Mouse (Mus musculus): ENCODE measurements around the gene Pias1. TPM values are rescaled to one million over a fixed set of nuclear protein-coding genes. Genes with fewer than 3 reads are reported as not detected.

Pias1 gene
- polyA plus RNA-seq, 1 experiment, result 36.5 TPM

DNA sequence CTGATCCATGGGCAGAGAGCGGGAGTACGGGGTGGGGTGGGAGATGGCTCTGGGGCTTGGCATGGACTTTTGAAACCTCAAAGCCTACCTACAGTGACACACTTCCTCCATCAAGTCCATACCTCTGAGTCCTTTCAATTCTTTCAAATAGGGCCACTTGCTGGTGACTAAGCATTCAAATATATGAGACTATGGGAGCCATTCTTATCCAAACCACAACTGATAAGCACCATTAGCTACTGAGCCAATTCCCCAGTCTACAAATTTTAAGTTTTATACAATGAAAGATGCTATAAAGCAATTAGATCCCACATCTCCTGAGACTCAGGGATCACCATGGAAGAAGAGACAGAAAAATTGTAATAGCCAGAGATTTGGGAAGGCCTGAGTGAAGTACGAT lies 2.4 kb upstream of the Pias1 start:
- Histone ChIP-seq H3K4me3 (replicated peaks; ENCODE audit: extremely low read depth, low read depth, low read length) (no peak overlapping the region), H3K4me1 (ENCODE audit: control insufficient read depth, insufficient read depth, low read length) (no peaks in the 10 kb centered on the region; the same call in 1 of the 2 replicates)
- TF ChIP-seq CTCF (IDR thresholded peaks at IDR 0.05; ENCODE audit: insufficient read depth, low read length), result no peak
- TF ChIP-seq POLR2A (IDR thresholded peaks at IDR 0.05; ENCODE audit: borderline replicate concordance, extremely low read depth, low read depth, low read length), result no peak
- DNase-seq, result no peak
- 100% methylated on average over 3 of the region's 3 CpGs for WGBS

DNA sequence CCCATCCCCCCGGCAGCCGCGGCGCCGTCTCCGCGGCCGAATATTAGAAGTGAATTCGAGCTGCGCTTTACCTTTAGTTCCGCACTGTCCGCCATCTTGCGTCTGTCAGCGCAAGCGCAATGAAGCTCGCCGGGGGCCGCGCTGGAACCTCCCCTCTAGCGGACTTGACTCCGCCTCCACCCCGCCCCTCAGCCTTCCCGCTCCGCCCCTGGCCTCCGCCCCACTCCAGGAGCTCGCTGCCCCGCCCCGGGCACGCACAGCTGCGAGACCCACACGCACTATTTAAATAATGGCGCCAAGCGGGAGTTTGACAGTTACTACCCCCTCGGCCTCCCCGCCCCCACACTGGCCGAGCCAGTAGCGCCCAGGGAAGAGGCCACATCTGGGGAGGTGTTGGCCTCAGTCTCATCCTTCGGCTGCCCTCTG lies 6.9 kb downstream of the Pias1 start:
- DNase-seq, result peak; percentile 95
- under 1% methylated on average over 38 of the region's 38 CpGs for WGBS
- Histone ChIP-seq H3K4me1 (ENCODE audit: control insufficient read depth, insufficient read depth, low read length) (peaks cover 5% of the 10 kb centered on the region), H3K4me3 (replicated peaks; ENCODE audit: extremely low read depth, low read depth, low read length) (peak overlapping the region; percentile 80)
- peak; percentile 98 for TF ChIP-seq POLR2A (IDR thresholded peaks at IDR 0.05; ENCODE audit: borderline replicate concordance, extremely low read depth, low read depth, low read length)
- TF ChIP-seq CTCF (IDR thresholded peaks at IDR 0.05; ENCODE audit: insufficient read depth, low read length), result no peak

DNA sequence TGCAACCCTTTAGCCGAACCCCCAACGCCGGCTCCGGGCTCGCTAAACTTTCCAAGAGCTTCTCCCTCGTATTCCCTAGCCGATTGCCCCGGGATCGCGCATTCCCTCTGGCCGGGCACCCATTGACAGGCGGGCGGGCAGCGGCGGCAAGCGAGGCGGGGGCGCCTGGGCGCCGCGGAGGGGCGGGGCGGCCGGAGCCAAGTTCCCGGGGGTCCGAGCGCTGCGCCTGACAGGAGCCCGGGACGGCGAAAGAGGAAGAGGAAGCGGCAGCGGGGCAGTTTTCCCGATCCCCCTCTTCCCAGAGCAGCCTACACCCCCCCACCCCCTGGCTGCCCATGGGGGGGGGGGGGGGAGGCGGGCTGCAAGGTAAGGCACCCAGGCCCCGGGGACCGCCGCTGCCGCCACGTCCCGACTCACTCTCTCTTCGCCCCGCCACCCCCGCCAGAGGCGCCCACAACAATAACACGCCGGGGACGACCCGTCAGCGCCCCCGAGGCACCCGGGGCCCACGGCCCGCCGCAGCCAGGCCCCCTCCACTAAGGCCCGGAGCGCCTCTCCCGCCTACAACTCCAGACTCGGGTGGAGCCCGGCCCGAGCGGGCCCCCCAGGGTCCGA lies 7.5 kb downstream of the Pias1 start:
- Histone ChIP-seq H3K4me1 (ENCODE audit: control insufficient read depth, insufficient read depth, low read length) (peaks cover 9% of the 10 kb centered on the region), H3K4me3 (replicated peaks; ENCODE audit: extremely low read depth, low read depth, low read length) (peak overlapping the region; percentile 80)
- peak; percentile 60 for DNase-seq
- WGBS, result under 1% methylated on average over 53 of the region's 63 CpGs
- TF ChIP-seq CTCF (IDR thresholded peaks at IDR 0.05; ENCODE audit: insufficient read depth, low read length), result no peak
- no peak for TF ChIP-seq POLR2A (IDR thresholded peaks at IDR 0.05; ENCODE audit: borderline replicate concordance, extremely low read depth, low read depth, low read length)

DNA sequence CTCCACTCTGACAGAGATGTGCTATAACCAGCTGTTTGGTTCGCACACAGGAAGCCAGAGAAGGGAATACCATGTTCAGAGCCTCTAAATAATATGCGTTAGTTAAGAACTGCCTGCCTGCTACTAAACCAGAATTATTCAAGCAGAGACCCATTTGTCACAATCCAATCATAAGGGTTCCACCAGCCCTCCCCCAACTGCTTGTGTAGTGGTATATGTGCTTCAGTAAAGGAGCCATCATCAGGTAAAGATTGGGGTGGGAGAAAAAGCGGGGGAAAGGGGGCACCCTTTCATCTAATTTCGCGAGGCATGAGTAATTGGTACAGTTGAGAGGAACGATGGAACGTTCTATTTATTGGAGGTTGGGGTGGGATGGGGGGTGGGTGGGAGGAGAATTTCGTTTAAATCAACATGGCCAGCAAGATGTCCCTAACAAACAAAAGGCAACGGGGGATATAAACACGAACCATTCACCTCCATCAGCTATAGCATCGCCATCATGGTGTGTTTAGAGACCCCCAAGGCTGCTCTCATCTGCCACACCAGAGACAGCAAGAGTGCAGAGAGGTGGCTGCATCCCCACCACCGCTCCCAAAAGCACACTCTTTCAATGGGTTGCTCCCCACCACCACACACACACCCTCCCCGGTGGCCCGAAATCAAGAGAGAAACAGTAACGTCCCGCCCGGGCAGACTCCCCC lies 8.1 kb downstream of the Pias1 start:
- no peak for DNase-seq
- Histone ChIP-seq H3K4me3 (replicated peaks; ENCODE audit: extremely low read depth, low read depth, low read length) (peak overlapping the region; percentile 80), H3K4me1 (ENCODE audit: control insufficient read depth, insufficient read depth, low read length) (peaks cover 9% of the 10 kb centered on the region)
- TF ChIP-seq CTCF (IDR thresholded peaks at IDR 0.05; ENCODE audit: insufficient read depth, low read length) (no peak), POLR2A (IDR thresholded peaks at IDR 0.05; ENCODE audit: borderline replicate concordance, extremely low read depth, low read depth, low read length) (no peak)
- 5% methylated on average over 17 of the region's 17 CpGs for WGBS

DNA sequence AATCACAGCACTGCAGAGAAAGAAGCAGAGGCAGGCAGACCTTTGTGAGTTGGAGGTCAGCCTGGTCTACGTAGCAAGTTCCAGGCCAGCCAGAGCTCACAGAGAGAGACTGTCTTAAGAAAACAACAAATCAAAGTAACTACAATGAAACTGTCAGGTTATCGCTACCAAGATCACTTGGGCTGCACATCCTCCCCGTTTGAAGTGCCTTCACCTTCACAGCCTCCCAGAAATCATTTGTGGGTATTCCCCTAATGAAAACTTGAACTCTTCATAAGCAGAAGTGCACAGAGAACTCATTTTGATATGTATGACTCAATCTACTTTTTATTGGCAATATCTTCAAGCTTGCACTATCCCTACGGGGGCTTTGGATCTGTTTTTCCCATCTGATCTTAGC lies 10.6 kb downstream of the Pias1 start:
- no peak for DNase-seq
- TF ChIP-seq POLR2A (IDR thresholded peaks at IDR 0.05; ENCODE audit: borderline replicate concordance, extremely low read depth, low read depth, low read length) (no peak), CTCF (IDR thresholded peaks at IDR 0.05; ENCODE audit: insufficient read depth, low read length) (no peak)
- 46% methylated on average over 4 of the region's 4 CpGs for WGBS
- H3K4me3 ChIP-seq (replicated peaks; ENCODE audit: extremely low read depth, low read depth, low read length), result no peak overlapping the region
- peaks cover 18% of the 10 kb centered on the region for H3K4me1 ChIP-seq (ENCODE audit: control insufficient read depth, insufficient read depth, low read length)

DNA sequence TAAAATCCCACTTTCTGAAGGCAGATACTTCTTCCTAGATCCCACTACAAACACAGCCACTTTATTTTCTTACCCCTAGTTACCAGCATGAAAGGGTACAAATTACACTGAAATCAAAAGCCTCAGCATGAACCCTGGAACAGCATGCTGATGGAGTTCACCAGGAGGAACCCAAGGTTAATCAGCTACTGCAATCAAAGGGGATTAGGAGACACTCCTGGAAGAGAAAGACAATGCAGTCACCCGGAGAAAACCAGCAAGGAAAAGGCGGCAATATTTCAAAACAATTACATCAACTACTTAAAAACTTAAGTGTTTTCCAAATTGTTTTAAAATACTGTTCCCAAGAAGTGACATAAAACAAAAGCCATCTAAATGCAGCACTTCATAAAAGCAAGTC lies 11.9 kb downstream of the Pias1 start:
- DNase-seq, result no peak
- TF ChIP-seq POLR2A (IDR thresholded peaks at IDR 0.05; ENCODE audit: borderline replicate concordance, extremely low read depth, low read depth, low read length), result no peak
- TF ChIP-seq CTCF (IDR thresholded peaks at IDR 0.05; ENCODE audit: insufficient read depth, low read length), result no peak
- Histone ChIP-seq H3K4me3 (replicated peaks; ENCODE audit: extremely low read depth, low read depth, low read length) (no peak overlapping the region), H3K4me1 (ENCODE audit: control insufficient read depth, insufficient read depth, low read length) (peaks cover 20% of the 10 kb centered on the region)
- WGBS, result 25% methylated on average over 2 of the region's 2 CpGs

DNA sequence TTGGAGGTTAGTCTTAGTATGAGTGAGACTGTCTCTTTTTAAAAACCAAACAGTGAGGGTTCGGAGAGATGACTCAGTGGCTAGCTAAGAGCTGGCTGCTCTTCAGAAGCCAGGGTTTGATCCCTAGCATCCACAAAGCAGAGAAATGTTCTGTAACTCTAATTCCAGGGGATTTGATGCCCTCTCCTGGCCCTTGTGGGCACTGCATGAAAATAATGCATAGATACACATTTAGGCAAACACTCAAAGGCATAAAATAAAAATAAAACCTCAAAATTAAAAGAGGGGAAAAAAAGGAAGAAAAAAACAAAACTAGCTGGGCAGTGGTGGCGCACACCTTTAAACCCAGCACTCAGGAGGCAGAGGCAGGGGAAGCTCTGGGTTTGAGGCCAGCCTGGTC lies 13.3 kb downstream of the Pias1 start:
- Histone ChIP-seq H3K4me1 (ENCODE audit: control insufficient read depth, insufficient read depth, low read length) (peaks cover 26% of the 10 kb centered on the region), H3K4me3 (replicated peaks; ENCODE audit: extremely low read depth, low read depth, low read length) (no peak overlapping the region)
- no peak for TF ChIP-seq CTCF (IDR thresholded peaks at IDR 0.05; ENCODE audit: insufficient read depth, low read length)
- no peak for TF ChIP-seq POLR2A (IDR thresholded peaks at IDR 0.05; ENCODE audit: borderline replicate concordance, extremely low read depth, low read depth, low read length)
- no peak for DNase-seq
- 94% methylated on average over 2 of the region's 2 CpGs for WGBS

DNA sequence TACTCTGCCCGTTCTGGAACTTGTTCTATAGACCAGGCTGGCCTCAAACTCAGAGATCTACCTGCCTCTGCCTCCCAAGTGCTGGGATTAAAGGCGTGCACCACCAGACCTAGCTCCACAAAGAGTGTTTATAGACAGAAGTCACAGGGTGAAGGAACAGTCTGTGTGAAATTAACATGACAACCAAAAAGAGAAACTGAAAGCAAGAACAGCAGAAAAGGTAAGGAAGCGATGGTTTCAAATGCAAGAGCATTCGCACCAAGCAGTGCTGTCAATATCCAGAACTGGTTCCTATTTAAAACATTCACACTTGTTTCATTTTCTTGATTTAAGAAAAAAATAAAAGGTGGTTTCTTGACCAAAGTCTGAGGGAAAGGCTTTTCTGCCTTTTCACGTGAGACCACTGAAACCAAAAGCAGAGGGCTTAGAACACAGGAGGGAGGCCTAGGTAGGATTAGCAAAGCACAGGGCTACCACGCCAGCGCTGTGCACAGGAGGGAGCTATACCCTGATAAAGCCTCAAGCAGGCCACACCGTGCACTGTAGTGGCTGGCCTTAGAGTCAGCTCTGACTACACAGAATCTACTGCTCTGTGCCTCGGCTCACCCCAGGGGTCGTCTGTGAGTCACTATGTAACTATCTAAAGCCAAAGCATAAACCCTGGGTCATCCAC lies 15.5 kb downstream of the Pias1 start:
- WGBS, result 47% methylated on average over 10 of the region's 10 CpGs
- Histone ChIP-seq H3K4me1 (ENCODE audit: control insufficient read depth, insufficient read depth, low read length) (peaks cover 33% of the 10 kb centered on the region), H3K4me3 (replicated peaks; ENCODE audit: extremely low read depth, low read depth, low read length) (no peak overlapping the region)
- peak; percentile 28 for DNase-seq
- TF ChIP-seq CTCF (IDR thresholded peaks at IDR 0.05; ENCODE audit: insufficient read depth, low read length), result peak; percentile 51; the same call in 1 of the 2 replicates
- no peak for TF ChIP-seq POLR2A (IDR thresholded peaks at IDR 0.05; ENCODE audit: borderline replicate concordance, extremely low read depth, low read depth, low read length)

DNA sequence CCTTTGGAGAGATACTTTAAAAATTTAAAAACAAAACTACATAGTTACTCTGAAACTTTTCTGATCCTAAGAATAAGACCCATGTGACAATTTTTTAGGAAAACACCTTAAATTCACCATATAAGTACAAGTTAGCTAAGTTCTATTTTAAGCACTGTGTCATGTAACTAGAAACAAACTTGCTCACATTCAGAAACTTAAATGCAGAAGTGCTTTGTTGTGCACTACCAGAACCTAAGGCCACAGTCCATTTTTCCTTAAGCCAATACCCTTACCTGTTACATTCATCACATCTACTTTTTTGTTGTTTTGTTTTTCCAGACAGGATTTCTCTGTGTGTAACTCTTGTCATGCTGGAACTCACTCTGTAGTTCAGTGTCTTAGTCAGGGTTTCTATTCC lies 17.4 kb downstream of the Pias1 start:
- Histone ChIP-seq H3K4me3 (replicated peaks; ENCODE audit: extremely low read depth, low read depth, low read length) (no peak overlapping the region), H3K4me1 (ENCODE audit: control insufficient read depth, insufficient read depth, low read length) (peaks cover 31% of the 10 kb centered on the region)
- no peak for TF ChIP-seq POLR2A (IDR thresholded peaks at IDR 0.05; ENCODE audit: borderline replicate concordance, extremely low read depth, low read depth, low read length)
- no peak for TF ChIP-seq CTCF (IDR thresholded peaks at IDR 0.05; ENCODE audit: insufficient read depth, low read length)
- no peak for DNase-seq
